Mouse (Mus musculus): ENCODE measurements at regions not wholly inside any gene's neighbourhood (a gene's known extent, or its start where the extent isn't known, plus 50 kb on each side); places are given as distances from the start of the nearest gene placed in this dataset.
"Not testable (repeated sequence)": the region's sequence is repeated elsewhere in the genome, so short reads cannot be mapped to it uniquely, and the experiment has no call there.

- no peak overlapping the region for H3K4me3 ChIP-seq (ENCODE audit: low read depth, low read length)
- ATAC-seq (ENCODE audit: insufficient read depth, low FRiP score, low TSS enrichment) (no peak), DNase-seq (ENCODE audit: low spot score) (no peak)
- no peak overlapping the region for H3K27ac ChIP-seq (ENCODE audit: low read depth, low read length)
- H3K36me3 ChIP-seq (ENCODE audit: control insufficient read depth, insufficient read depth, low read length): no peaks in the 10 kb centered on the region
- H3K4me1 ChIP-seq (ENCODE audit: control insufficient read depth, insufficient read depth, low read length): no peaks in the 10 kb centered on the region
- no peaks in the 10 kb centered on the region for H3K9me3 ChIP-seq (ENCODE audit: control insufficient read depth, low read length)
- H3K9ac ChIP-seq (ENCODE audit: low read length): no peak overlapping the region
- no peaks in the 10 kb centered on the region for H3K27me3 ChIP-seq (ENCODE audit: control insufficient read depth, insufficient read depth, low read length)
- 74% methylated on average over 13 of the region's 13 CpGs for WGBS
- no peak overlapping the region for H3K4me2 ChIP-seq (ENCODE audit: low read depth)
These were observed 113.7 kb upstream of the Rasgrp1 start for GRCm38 (mm10) chr2:117456456-117457020.

- H3K36me3 ChIP-seq (ENCODE audit: control insufficient read depth, insufficient read depth, low read length): no peaks in the 10 kb centered on the region
- H3K27me3 ChIP-seq (ENCODE audit: control insufficient read depth, insufficient read depth, low read length): no peaks in the 10 kb centered on the region
- DNase-seq (ENCODE audit: low spot score) (no peak), ATAC-seq (ENCODE audit: insufficient read depth, low FRiP score, low TSS enrichment) (no peak)
- no peaks in the 10 kb centered on the region for H3K4me1 ChIP-seq (ENCODE audit: control insufficient read depth, insufficient read depth, low read length)
- H3K9ac ChIP-seq (ENCODE audit: low read length): no peak overlapping the region
- no peak overlapping the region for H3K4me2 ChIP-seq (ENCODE audit: low read depth)
- no peak overlapping the region for H3K4me3 ChIP-seq (ENCODE audit: low read depth, low read length)
- WGBS: 81% methylated on average over 4 of the region's 4 CpGs
- H3K9me3 ChIP-seq (ENCODE audit: control insufficient read depth, low read length): no peaks in the 10 kb centered on the region
- H3K27ac ChIP-seq (ENCODE audit: low read depth, low read length): no peak overlapping the region
These were observed 118.9 kb upstream of the Rasgrp1 start for GRCm38 (mm10) chr2:117461541-117462290.

GRCm38 (mm10) chr2:117474885-117475542 lies 132.2 kb upstream of the Rasgrp1 start:
- H3K4me1 ChIP-seq (ENCODE audit: control insufficient read depth, insufficient read depth, low read length): no peaks in the 10 kb centered on the region
- H3K27me3 ChIP-seq (ENCODE audit: control insufficient read depth, insufficient read depth, low read length): no peaks in the 10 kb centered on the region
- H3K9me3 ChIP-seq (ENCODE audit: control insufficient read depth, low read length): no peaks in the 10 kb centered on the region
- ATAC-seq (ENCODE audit: insufficient read depth, low FRiP score, low TSS enrichment) (no peak), DNase-seq (ENCODE audit: low spot score) (no peak)
- no peak overlapping the region for H3K27ac ChIP-seq (ENCODE audit: low read depth, low read length)
- whole genome bisulfite sequencing: 85% methylated on average over 2 of the region's 2 CpGs
- no peak overlapping the region for H3K4me2 ChIP-seq (ENCODE audit: low read depth)
- H3K4me3 ChIP-seq (ENCODE audit: low read depth, low read length): no peak overlapping the region
- H3K9ac ChIP-seq (ENCODE audit: low read length): no peak overlapping the region
- no peaks in the 10 kb centered on the region for H3K36me3 ChIP-seq (ENCODE audit: control insufficient read depth, insufficient read depth, low read length)

GRCm38 (mm10) chr2:117475561-117475960 lies 132.8 kb upstream of the Rasgrp1 start:
- no peak overlapping the region for H3K9ac ChIP-seq (ENCODE audit: low read length)
- H3K27ac ChIP-seq (ENCODE audit: low read depth, low read length): no peak overlapping the region
- no peaks in the 10 kb centered on the region for H3K4me1 ChIP-seq (ENCODE audit: control insufficient read depth, insufficient read depth, low read length)
- H3K9me3 ChIP-seq (ENCODE audit: control insufficient read depth, low read length): no peaks in the 10 kb centered on the region
- no peaks in the 10 kb centered on the region for H3K27me3 ChIP-seq (ENCODE audit: control insufficient read depth, insufficient read depth, low read length)
- no peak for DNase-seq (ENCODE audit: low spot score)
- H3K36me3 ChIP-seq (ENCODE audit: control insufficient read depth, insufficient read depth, low read length): no peaks in the 10 kb centered on the region
- no peak overlapping the region for H3K4me3 ChIP-seq (ENCODE audit: low read depth, low read length)
- H3K4me2 ChIP-seq (ENCODE audit: low read depth): no peak overlapping the region
- WGBS: 48% methylated on average over 3 of the region's 3 CpGs
- ATAC-seq (ENCODE audit: insufficient read depth, low FRiP score, low TSS enrichment): no peak

GRCm38 (mm10) chr2:117477503-117477902 lies 134.7 kb upstream of the Rasgrp1 start:
- H3K9ac ChIP-seq (ENCODE audit: low read length); H3K4me2 ChIP-seq (ENCODE audit: low read depth); ATAC-seq (ENCODE audit: insufficient read depth, low FRiP score, low TSS enrichment); H3K27ac ChIP-seq (ENCODE audit: low read depth, low read length); H3K4me3 ChIP-seq (ENCODE audit: low read depth, low read length); H3K36me3 ChIP-seq (ENCODE audit: control insufficient read depth, insufficient read depth, low read length); H3K9me3 ChIP-seq (ENCODE audit: control insufficient read depth, low read length); H3K4me1 ChIP-seq (ENCODE audit: control insufficient read depth, insufficient read depth, low read length); H3K27me3 ChIP-seq (ENCODE audit: control insufficient read depth, insufficient read depth, low read length); DNase-seq (ENCODE audit: low spot score): not testable (repeated sequence)
- WGBS: 82% methylated on average over 8 of the region's 11 CpGs

- ATAC-seq (ENCODE audit: insufficient read depth, low FRiP score, low TSS enrichment); H3K27ac ChIP-seq (ENCODE audit: low read depth, low read length); H3K4me1 ChIP-seq (ENCODE audit: control insufficient read depth, insufficient read depth, low read length); H3K4me2 ChIP-seq (ENCODE audit: low read depth); DNase-seq (ENCODE audit: low spot score); H3K9me3 ChIP-seq (ENCODE audit: control insufficient read depth, low read length); H3K36me3 ChIP-seq (ENCODE audit: control insufficient read depth, insufficient read depth, low read length); H3K4me3 ChIP-seq (ENCODE audit: low read depth, low read length); H3K9ac ChIP-seq (ENCODE audit: low read length); H3K27me3 ChIP-seq (ENCODE audit: control insufficient read depth, insufficient read depth, low read length): not testable (repeated sequence)
- 82% methylated on average over 16 of the region's 16 CpGs for WGBS
These were observed 136.6 kb upstream of the Rasgrp1 start for GRCm38 (mm10) chr2:117479244-117480009.

GRCm38 (mm10) chr2:117486447-117486846 lies 143.6 kb upstream of the Rasgrp1 start:
- no peak overlapping the region for H3K9ac ChIP-seq (ENCODE audit: low read length)
- no peaks in the 10 kb centered on the region for H3K9me3 ChIP-seq (ENCODE audit: control insufficient read depth, low read length)
- ATAC-seq (ENCODE audit: insufficient read depth, low FRiP score, low TSS enrichment) (no peak), DNase-seq (ENCODE audit: low spot score) (no peak)
- H3K4me3 ChIP-seq (ENCODE audit: low read depth, low read length): no peak overlapping the region
- no peak overlapping the region for H3K4me2 ChIP-seq (ENCODE audit: low read depth)
- no peaks in the 10 kb centered on the region for H3K36me3 ChIP-seq (ENCODE audit: control insufficient read depth, insufficient read depth, low read length)
- no peak overlapping the region for H3K27ac ChIP-seq (ENCODE audit: low read depth, low read length)
- no peaks in the 10 kb centered on the region for H3K27me3 ChIP-seq (ENCODE audit: control insufficient read depth, insufficient read depth, low read length)
- H3K4me1 ChIP-seq (ENCODE audit: control insufficient read depth, insufficient read depth, low read length): no peaks in the 10 kb centered on the region
- WGBS: 93% methylated on average over 2 of the region's 2 CpGs

- Histone ChIP-seq H3K27me3 (ENCODE audit: control insufficient read depth, insufficient read depth, low read length) (no peaks in the 10 kb centered on the region), H3K9me3 (ENCODE audit: control insufficient read depth, low read length) (no peaks in the 10 kb centered on the region), H3K4me3 (ENCODE audit: low read depth, low read length) (no peak overlapping the region), H3K4me2 (ENCODE audit: low read depth) (no peak overlapping the region), H3K4me1 (ENCODE audit: control insufficient read depth, insufficient read depth, low read length) (no peaks in the 10 kb centered on the region), H3K9ac (ENCODE audit: low read length) (no peak overlapping the region), H3K27ac (ENCODE audit: low read depth, low read length) (no peak overlapping the region), H3K36me3 (ENCODE audit: control insufficient read depth, insufficient read depth, low read length) (no peaks in the 10 kb centered on the region)
- ATAC-seq (ENCODE audit: insufficient read depth, low FRiP score, low TSS enrichment) (no peak), DNase-seq (ENCODE audit: low spot score) (no peak)
- WGBS: 94% methylated on average over 5 of the region's 5 CpGs
These were observed 155.8 kb upstream of the Rasgrp1 start for GRCm38 (mm10) chr2:117498565-117498964.
